Mouse (Mus musculus) macrophage (primary cell): ENCODE data around the gene Naa38. TPM values are rescaled to one million over a fixed set of nuclear protein-coding genes. Genes with fewer than 3 reads are reported as not detected.
"Not testable (repeated sequence)": the region's sequence is repeated elsewhere in the genome, so short reads cannot be mapped to it uniquely, and the experiment has no call there.

ENCODE experiments used
- H3K27ac ChIP-seq: fragments of 350-480 bp; formaldehyde crosslinking; 2 replicates; pipeline ENCODE4 v1.9.0; 2021
- H3K36me3 ChIP-seq: fragments of 350-480 bp; formaldehyde crosslinking; 2 replicates; pipeline ENCODE4 v1.9.0; 2021; ENCODE audit errors: inconsistent target
- H3K4me3 ChIP-seq: fragments of 350-480 bp; formaldehyde crosslinking; 2 replicates; pipeline ENCODE4 v1.9.0; 2021; ENCODE audit errors: inconsistent target
- H3K79me2 ChIP-seq: fragments of 350-480 bp; formaldehyde crosslinking; 2 replicates; pipeline ENCODE4 v1.9.0; 2021; ENCODE audit errors: inconsistent target
- WGBS: methylation state at CpG from one replicate; pipeline ENCODE4 v1.1.7; 2026; ENCODE audit warnings: inconsistent platforms; ENCODE audit not compliant: missing documents; 5-methylcytosine and 5-hydroxymethylcytosine counted together
- polyA plus RNA-seq: library from polyadenylated mRNA; stranded (reverse); fragments of 250-400 nt; gene quantifications from 3 replicates; pipeline ENCODE4 v1.2.4, GENCODE M21; 2018; ENCODE audit warnings: inconsistent platforms
- total RNA-seq, 78 experiments: library from RNA; depleted of rRNA; stranded (reverse); fragments of 250-400 nt; gene quantifications; 1 replicate in 9 of 78; 2 replicates in 24 of 78; 3 replicates in 43 of 78; 4 replicates in 2 of 78; pipeline ENCODE4 v1.2.4; 2018; ENCODE audit warnings: inconsistent platforms in 56 of 78

Naa38 gene
- total RNA-seq (2018; cell fraction: chromatin; rRNA removed) = 10 to 100 TPM in 1 of 26 experiments, 1 to 10 TPM in 18, not detected in 7; 1.8 to 14.1 (median 4.3) TPM
- 100 to 1,000 TPM in 5 of 26 experiments, 10 to 100 TPM in 21; 63.9 to 111 (median 87.7) TPM for total RNA-seq (2018; cell fraction: cytosol; rRNA removed)
- total RNA-seq (2018; cell fraction: nucleus; rRNA removed) = 10 to 100 TPM in 19 of 26 experiments, 1 to 10 TPM in 7; 5.4 to 34.6 (median 15.8) TPM
- 60.0 to 104 TPM (median 95.8 TPM) in 3 replicates for polyA plus RNA-seq

GRCm38 (mm10) chr11:69395235-69395633, at the start of gene Naa38, which contains the start of gene Cyb5d1:
Gene Naa38 (plus strand): TSS chr11:69395487.
Gene Cyb5d1 (minus strand): TSS chr11:69395631.
- under 1% methylated on average over 16 of the region's 24 CpGs for WGBS
- Histone ChIP-seq H3K27ac (peak within 1 kb of the TSS; percentile 97), H3K4me3 (peak within 1 kb of the TSS; percentile 83)
- H3K79me2 ChIP-seq, H3K36me3 ChIP-seq: not testable (repeated sequence)

GRCm38 (mm10) chr11:69346441-69346840, 48.8 kb upstream of the Naa38 start:
- Histone ChIP-seq H3K27ac (no peak overlapping the region), H3K36me3 (peaks cover 51% of the 10 kb centered on the region), H3K79me2 (no peaks in the 10 kb centered on the region), H3K4me3 (no peak overlapping the region)
- WGBS = 97% methylated on average over 26 of the region's 26 CpGs

- 92% methylated on average over 5 of the region's 5 CpGs for WGBS
- H3K27ac ChIP-seq = no peak overlapping the region
- H3K79me2 ChIP-seq = no peaks in the 10 kb centered on the region
- H3K36me3 ChIP-seq = peaks cover 85% of the 10 kb centered on the region
- H3K4me3 ChIP-seq = no peak overlapping the region
Observed at GRCm38 (mm10) chr11:69356544-69356943, 38.7 kb upstream of the Naa38 start.

- H3K36me3 ChIP-seq = peaks cover 81% of the 10 kb centered on the region
- H3K79me2 ChIP-seq = no peaks in the 10 kb centered on the region
- no peak overlapping the region for H3K4me3 ChIP-seq
- H3K27ac ChIP-seq = no peak overlapping the region
- WGBS = 96% methylated on average over 12 of the region's 12 CpGs
Observed at GRCm38 (mm10) chr11:69357690-69358089, 37.6 kb upstream of the Naa38 start.

GRCm38 (mm10) chr11:69362021-69362420, 33.3 kb upstream of the Naa38 start:
- WGBS = 94% methylated on average over 7 of the region's 7 CpGs
- Histone ChIP-seq H3K27ac (no peak overlapping the region), H3K4me3 (no peak overlapping the region), H3K36me3 (peaks cover 62% of the 10 kb centered on the region), H3K79me2 (peaks cover 12% of the 10 kb centered on the region; the same call in 1 of the 2 replicates)

- peaks cover 12% of the 10 kb centered on the region; the same call in 1 of the 2 replicates for H3K79me2 ChIP-seq
- no peak overlapping the region for H3K4me3 ChIP-seq
- no peak overlapping the region for H3K27ac ChIP-seq
- 95% methylated on average over 2 of the region's 2 CpGs for WGBS
- peaks cover 57% of the 10 kb centered on the region for H3K36me3 ChIP-seq
Observed at GRCm38 (mm10) chr11:69362479-69362878, 32.8 kb upstream of the Naa38 start.

- Histone ChIP-seq H3K4me3 (no peak overlapping the region), H3K27ac (peak overlapping the region; percentile 89)
- 53% methylated on average over 8 of the region's 8 CpGs for WGBS
Observed at GRCm38 (mm10) chr11:69364376-69364775, 30.9 kb upstream of the Naa38 start.

GRCm38 (mm10) chr11:69364910-69365309, 30.4 kb upstream of the Naa38 start:
- H3K4me3 ChIP-seq = no peak overlapping the region
- 22% methylated on average over 6 of the region's 6 CpGs for WGBS
- peak overlapping the region; percentile 89 for H3K27ac ChIP-seq
- peaks cover 12% of the 10 kb centered on the region; the same call in 1 of the 2 replicates for H3K79me2 ChIP-seq
- peaks cover 35% of the 10 kb centered on the region; the same call in 1 of the 2 replicates for H3K36me3 ChIP-seq

More at GRCm38 (mm10) chr11:69364376-69364775, 30.9 kb upstream of the Naa38 start:
- Histone ChIP-seq H3K36me3 (peaks cover 40% of the 10 kb centered on the region), H3K79me2 (peaks cover 12% of the 10 kb centered on the region; the same call in 1 of the 2 replicates)

GRCm38 (mm10) chr11:69365722-69366121, 29.6 kb upstream of the Naa38 start:
- H3K79me2 ChIP-seq = peaks cover 12% of the 10 kb centered on the region; the same call in 1 of the 2 replicates
- peak overlapping the region; percentile 18; the same call in 1 of the 2 replicates for H3K4me3 ChIP-seq
- WGBS = 36% methylated on average over 6 of the region's 6 CpGs
- peaks cover 27% of the 10 kb centered on the region; the same call in 1 of the 2 replicates for H3K36me3 ChIP-seq
- peak overlapping the region; percentile 89 for H3K27ac ChIP-seq

- Histone ChIP-seq H3K36me3 (peaks cover 21% of the 10 kb centered on the region; the same call in 1 of the 2 replicates), H3K79me2 (peaks cover 12% of the 10 kb centered on the region; the same call in 1 of the 2 replicates), H3K27ac (peak overlapping the region; percentile 89), H3K4me3 (peak overlapping the region; percentile 18; the same call in 1 of the 2 replicates)
- 2% methylated on average over 25 of the region's 26 CpGs for WGBS
Observed at GRCm38 (mm10) chr11:69366157-69366854, 29.0 kb upstream of the Naa38 start.

- Histone ChIP-seq H3K79me2 (peaks cover 12% of the 10 kb centered on the region; the same call in 1 of the 2 replicates), H3K36me3 (peaks cover 16% of the 10 kb centered on the region; the same call in 1 of the 2 replicates), H3K4me3 (peak overlapping the region; percentile 43), H3K27ac (peak overlapping the region; percentile 89)
- WGBS = 1% methylated on average over 22 of the region's 22 CpGs
Observed at GRCm38 (mm10) chr11:69366855-69367615, 28.3 kb upstream of the Naa38 start.

- Histone ChIP-seq H3K36me3 (peaks cover 10% of the 10 kb centered on the region; the same call in 1 of the 2 replicates), H3K79me2 (peaks cover 12% of the 10 kb centered on the region; the same call in 1 of the 2 replicates), H3K4me3 (peak overlapping the region; percentile 43), H3K27ac (peak overlapping the region; percentile 89)
- WGBS = 1% methylated on average over 19 of the region's 22 CpGs
Observed at GRCm38 (mm10) chr11:69367616-69368355, 27.5 kb upstream of the Naa38 start.

- Histone ChIP-seq H3K4me3 (peak overlapping the region; percentile 43), H3K27ac (peak overlapping the region; percentile 89), H3K36me3 (peaks cover 2% of the 10 kb centered on the region; the same call in 1 of the 2 replicates), H3K79me2 (peaks cover 12% of the 10 kb centered on the region; the same call in 1 of the 2 replicates)
- WGBS = under 1% methylated on average over 50 of the region's 106 CpGs
Observed at GRCm38 (mm10) chr11:69368356-69369214, 26.7 kb upstream of the Naa38 start.
